In genomic region chr2:127501061-127501460, GRCm38 (mm10) we compare ENCODE assay signal across 10 mouse cellular contexts. TPM values are rescaled to one million over a fixed set of nuclear protein-coding genes. Genes with fewer than 3 reads are reported as not detected.
DNase-seq lines count a peak whose midpoint lies in the region; ATAC-seq lines count a peak whose summit lies in the region.
"Had no signal": no experiment of that assay in that cellular context is flagged by ENCODE, and none has a peak within 500 bp of the region (broad histone marks: within the 10 kb centered on the region; RNA-seq: fewer than 3 reads in every experiment).

No protein-coding gene starts in this region.

- no peaks in the 10 kb centered on the region for H3K9me3 ChIP-seq in limb, embryonic 10.5 days (replicated peaks)
- H3K9me3 ChIP-seq: hindbrain, embryonic 15.5 days had no signal

- peak; percentile 69 for DNase-seq in CD4-positive, CD25-positive, alpha-beta regulatory T cell, adult 2 months (ENCODE audit: low read depth, low spot score)
- DNase-seq in ovary, postnatal 14 days (ENCODE audit: low spot score) = peak; percentile 52
- no peak for DNase-seq in ovary, adult 18-20 months (ENCODE audit: low spot score)
- DNase-seq in cerebellum, postnatal 10 days = peak; percentile 84 to 87
- DNase-seq in limb, embryonic 10.5 days (ENCODE audit: low spot score) = peak; percentile 61
- peak; percentile 48 to 68 for DNase-seq in right cerebral cortex, postnatal 36 days (ENCODE audit: low spot score in 2 of 2)

- no peak overlapping the region for H3K27ac ChIP-seq in limb, embryonic 10.5 days
- H3K27ac ChIP-seq: hindbrain, embryonic 15.5 days had no signal

- H3K27me3 ChIP-seq in limb, embryonic 10.5 days (ENCODE audit: low read depth, poor library complexity, severe bottlenecking) = peaks cover 20% of the 10 kb centered on the region
- H3K27me3 ChIP-seq: hindbrain, embryonic 15.5 days had no signal

- no peaks in the 10 kb centered on the region; the same call in 1 of the 2 replicates for H3K4me1 ChIP-seq in limb, embryonic 10.5 days

- no peaks in the 10 kb centered on the region for H3K36me3 ChIP-seq in limb, embryonic 10.5 days
- H3K36me3 ChIP-seq: hindbrain, embryonic 15.5 days had no signal

- 55% methylated on average over 7 of the region's 7 CpGs for WGBS in limb, embryonic 10.5 days

- no peak overlapping the region for H3K4me3 ChIP-seq in limb, embryonic 10.5 days
- H3K4me3 ChIP-seq: hindbrain, embryonic 15.5 days; myocyte had no signal

- no peak for ATAC-seq in CD4-positive, CD25-positive, alpha-beta regulatory T cell, adult 4 months
- peak; percentile 43 for ATAC-seq in granulocyte monocyte progenitor cell, adult 5-6 weeks (replicated peaks; ENCODE audit: poor library complexity, severe bottlenecking)

RNA-seq across cellular contexts. Expression of gene Kcnip3, which starts 20.8 kb away (rescaled TPM):
- polyA plus RNA-seq in CD4-positive, CD25-positive, alpha-beta regulatory T cell, adult 4 months (2017; shearing (Covaris generic)) = not detected
- 37.4 and 50.0 TPM in 2 replicates for total RNA-seq in granulocyte monocyte progenitor cell, adult 5-6 weeks (2014; fragmentation: Nextera tagmentation)
- 19.5 and 23.4 TPM in 2 replicates for total RNA-seq in granulocyte monocyte progenitor cell, adult 5-6 weeks (2017)
- 2.1 and 2.2 TPM in 2 replicates for polyA plus RNA-seq in limb, embryonic 10.5 days (2016; fragmentation: Nextera tagmentation; extraction: Ambion mirVana)

RNA-seq across cellular contexts. Expression of gene Prom2, which starts 40.2 kb away (rescaled TPM):
- not detected for polyA plus RNA-seq in CD4-positive, CD25-positive, alpha-beta regulatory T cell, adult 4 months (2017; shearing (Covaris generic))
- total RNA-seq in granulocyte monocyte progenitor cell, adult 5-6 weeks (2014; fragmentation: Nextera tagmentation) = not detected in 2 replicates
- total RNA-seq in granulocyte monocyte progenitor cell, adult 5-6 weeks (2017) = not detected in 2 replicates
- polyA plus RNA-seq in limb, embryonic 10.5 days (2016; fragmentation: Nextera tagmentation; extraction: Ambion mirVana) = 2.3 and 2.6 TPM in 2 replicates
- polyA plus RNA-seq: myocyte had no signal

RNA-seq across cellular contexts. Expression of gene Fahd2a, which starts 56.7 kb away (rescaled TPM):
- polyA plus RNA-seq in CD4-positive, CD25-positive, alpha-beta regulatory T cell, adult 4 months (2017; shearing (Covaris generic)) = 10 to 100 TPM; 44.7 to 49.2 TPM
- total RNA-seq in granulocyte monocyte progenitor cell, adult 5-6 weeks (2014; fragmentation: Nextera tagmentation) = 6.0 and 26.2 TPM in 2 replicates
- 6.6 and 11.9 TPM in 2 replicates for total RNA-seq in granulocyte monocyte progenitor cell, adult 5-6 weeks (2017)
- polyA plus RNA-seq in limb, embryonic 10.5 days (2016; fragmentation: Nextera tagmentation; extraction: Ambion mirVana) = 15.6 and 21.1 TPM in 2 replicates
